35 mouse cellular contexts compared by ENCODE assay signal in the genomic region with DNA sequence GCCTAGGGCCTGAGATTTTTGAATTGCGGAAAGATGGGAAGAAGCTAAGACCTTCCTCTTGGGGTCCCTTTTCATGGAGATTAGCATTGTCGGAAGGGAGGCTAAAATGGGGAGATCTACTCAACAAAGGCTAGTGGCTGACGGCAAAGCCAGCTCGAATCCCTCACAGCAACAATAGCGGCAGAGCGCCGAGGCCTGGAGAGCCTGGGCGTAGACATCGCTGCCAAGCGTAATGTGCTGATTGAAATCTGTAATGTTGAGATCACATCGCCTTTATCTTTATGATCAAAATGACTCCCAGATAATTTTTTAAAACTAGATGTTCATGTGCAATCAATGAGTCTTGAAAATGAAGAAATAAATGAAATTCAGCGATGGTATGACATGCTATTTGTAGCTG. TPM values are rescaled to one million over a fixed set of nuclear protein-coding genes. Genes with fewer than 3 reads are reported as not detected.
DNase-seq lines count a peak whose midpoint lies in the region; ATAC-seq and TF ChIP-seq lines count a peak whose summit lies in the region.
"Had no signal": no experiment of that assay in that cellular context is flagged by ENCODE, and none has a peak within 500 bp of the region (broad histone marks: within the 10 kb centered on the region; RNA-seq: fewer than 3 reads in every experiment).

No protein-coding gene starts in this region.

- intact Hi-C loops in left cerebral cortex, postnatal 36 days (cut with DNase I), result no loop called here

- H3K4me3 ChIP-seq in E14TG2a.4 (replicated peaks; ENCODE audit: low read length), result peak overlapping the region; percentile 45
- H3K4me3 ChIP-seq in limb, embryonic 14.5 days (replicated peaks; ENCODE audit: low read length), result no peak overlapping the region
- H3K4me3 ChIP-seq in neural tube, embryonic 14.5 days (ENCODE audit: low read depth, low read length), result peak overlapping the region; percentile 26; the same call in 1 of the 2 replicates
- H3K4me3 ChIP-seq: forebrain, embryonic 15.5 days; hindbrain, embryonic 10.5 days; hindbrain, embryonic 15.5 days; liver, embryonic 13.5 days; megakaryocyte, embryonic 14.5 days; midbrain, embryonic 12.5 days had no signal

- ATAC-seq in limb, embryonic 14.5 days (ENCODE audit: low FRiP score, low read depth), result no peak
- ATAC-seq in neural tube, embryonic 14.5 days (ENCODE audit: low read depth), result no peak
- ATAC-seq: forebrain, embryonic 15.5 days; inflammation-experienced regulatory T-cells, adult 6 months; lung, postnatal 0 days had no signal

- no peak for TF ChIP-seq POLR2A in limb, embryonic 14.5 days (IDR thresholded peaks at IDR 0.05; ENCODE audit: borderline replicate concordance, extremely low read depth, insufficient read depth, insufficient read length)

- H3K9ac ChIP-seq in limb, embryonic 14.5 days (ENCODE audit: low read depth, low read length, severe bottlenecking), result no peak overlapping the region
- H3K9ac ChIP-seq in neural tube, embryonic 14.5 days (replicated peaks; ENCODE audit: low read depth, low read length), result peak overlapping the region; percentile 29; the same call in 1 of the 2 replicates
- H3K9ac ChIP-seq: forebrain, embryonic 15.5 days; hindbrain, embryonic 15.5 days; limb, embryonic 12.5 days; liver, embryonic 13.5 days; midbrain, embryonic 12.5 days; stomach, embryonic 15.5 days had no signal

- whole genome bisulfite sequencing in limb, embryonic 14.5 days, result 2% methylated on average over 12 of the region's 12 CpGs
- 2% methylated on average over 12 of the region's 12 CpGs for WGBS in neural tube, embryonic 14.5 days

- H3K9me3 ChIP-seq in E14TG2a.4 (ENCODE audit: low read length), result no peaks in the 10 kb centered on the region
- no peaks in the 10 kb centered on the region for H3K9me3 ChIP-seq in limb, embryonic 14.5 days (ENCODE audit: control insufficient read depth, low read length)
- no peaks in the 10 kb centered on the region for H3K9me3 ChIP-seq in neural tube, embryonic 14.5 days (ENCODE audit: control insufficient read depth, low read length)
- H3K9me3 ChIP-seq: forebrain, embryonic 15.5 days; hindbrain, embryonic 10.5 days; hindbrain, embryonic 15.5 days; limb, embryonic 12.5 days; liver, embryonic 13.5 days; midbrain, embryonic 12.5 days; stomach, embryonic 15.5 days had no signal

- H3K27ac ChIP-seq in limb, embryonic 14.5 days (replicated peaks; ENCODE audit: low read depth, low read length), result no peak overlapping the region
- H3K27ac ChIP-seq in neural tube, embryonic 14.5 days (ENCODE audit: low read depth, low read length), result peak overlapping the region; percentile 28; the same call in 1 of the 2 replicates
- H3K27ac ChIP-seq: forebrain, embryonic 15.5 days; gastrocnemius, adult 2 months; hindbrain, embryonic 10.5 days; hindbrain, embryonic 15.5 days; limb, embryonic 12.5 days; liver, embryonic 13.5 days; midbrain, embryonic 12.5 days; stomach, embryonic 15.5 days had no signal

- H3K36me3 ChIP-seq in E14TG2a.4 (ENCODE audit: insufficient read depth, low read length), result no peaks in the 10 kb centered on the region
- no peaks in the 10 kb centered on the region for H3K36me3 ChIP-seq in limb, embryonic 14.5 days (ENCODE audit: control insufficient read depth, insufficient read depth, low read length)
- no peaks in the 10 kb centered on the region for H3K36me3 ChIP-seq in neural tube, embryonic 14.5 days (ENCODE audit: control insufficient read depth, insufficient read depth, low read length)
- H3K36me3 ChIP-seq: forebrain, embryonic 15.5 days; G1E; hindbrain, embryonic 10.5 days; hindbrain, embryonic 15.5 days; limb, embryonic 12.5 days; liver, embryonic 13.5 days; midbrain, embryonic 12.5 days; stomach, embryonic 15.5 days had no signal

- H3K4me2 ChIP-seq in limb, embryonic 14.5 days (replicated peaks; ENCODE audit: low read depth, low read length, severe bottlenecking), result peak overlapping the region; percentile 32; the same call in 1 of the 2 replicates
- H3K4me2 ChIP-seq in neural tube, embryonic 14.5 days (ENCODE audit: low read depth, low read length), result peak overlapping the region; percentile 29; the same call in 1 of the 2 replicates
- H3K4me2 ChIP-seq: forebrain, embryonic 15.5 days; hindbrain, embryonic 15.5 days; liver, embryonic 13.5 days; midbrain, embryonic 12.5 days; stomach, embryonic 15.5 days had no signal

- peaks cover 97% of the 10 kb centered on the region for H3K27me3 ChIP-seq in E14TG2a.4 (ENCODE audit: insufficient read depth, low read length)
- H3K27me3 ChIP-seq in limb, embryonic 14.5 days (ENCODE audit: control insufficient read depth, insufficient read depth, low read length), result peaks cover 99% of the 10 kb centered on the region
- H3K27me3 ChIP-seq in neural tube, embryonic 14.5 days (ENCODE audit: control insufficient read depth, insufficient read depth, low read length), result peaks cover 57% of the 10 kb centered on the region

- TF ChIP-seq CTCF in E14TG2a.4 (conservative IDR thresholded peaks at IDR 0.05; ENCODE audit: low read length), result no peak

- DNase-seq in ES-CJ7 (ENCODE audit: low read depth, low spot score), result peak; percentile 47
- DNase-seq in limb, embryonic 14.5 days (ENCODE audit: low spot score), result no peak
- DNase-seq in gastrocnemius, adult 18-20 months (ENCODE audit: low spot score), result no peak
- no peak for DNase-seq in left cerebral cortex, postnatal 36 days (ENCODE audit: low spot score in 2 of 2)
- DNase-seq: adrenal gland, postnatal 14 days; B cell, adult 2 months; cerebellum, adult 11-12 months; cerebellum, adult 9-11 months; heart, postnatal 14 days; kidney, adult 11 months; liver, embryonic 13.5 days; lung, adult 18-20 months; lung, postnatal 4 days; right cerebral cortex, postnatal 25 days had no signal

- peaks cover 84% of the 10 kb centered on the region for H3K4me1 ChIP-seq in E14TG2a.4 (replicated peaks; ENCODE audit: low read depth, low read length)
- peaks cover 3% of the 10 kb centered on the region for H3K4me1 ChIP-seq in limb, embryonic 14.5 days (ENCODE audit: control insufficient read depth, insufficient read depth, low read length)
- 0 out of 2 replicates have a peak, but pooled peaks cover 3% of the 10 kb centered on the region for H3K4me1 ChIP-seq in neural tube, embryonic 14.5 days (ENCODE audit: control insufficient read depth, insufficient read depth, low read length)
- H3K4me1 ChIP-seq: forebrain, embryonic 15.5 days; hindbrain, embryonic 15.5 days; liver, embryonic 13.5 days had no signal

RNA-seq across cellular contexts. Expression of gene Hoxc12, which starts 2.1 kb away (rescaled TPM):
- 3.6 and 4.5 TPM in 2 replicates for polyA plus RNA-seq in limb, embryonic 14.5 days (2012; rRNA removed)
- polyA plus RNA-seq in limb, embryonic 14.5 days (2014; fragmentation: Nextera tagmentation; extraction: Ambion mirVana), result 4.0 and 4.2 TPM in 2 replicates
- not detected in 2 replicates for polyA plus RNA-seq in neural tube, embryonic 14.5 days (2014; fragmentation: Nextera tagmentation; extraction: Ambion mirVana)
- not detected for total RNA-seq in gastrocnemius, adult 18-20 months (2021)
- total RNA-seq in left cerebral cortex, postnatal 36 days (2021), result not detected
- total RNA-seq: adrenal gland, postnatal 14 days; G1E; gastrocnemius, adult 2 months; gastrocnemius, postnatal 4 days; heart, adult 8-10 months; heart, postnatal 14 days; layer of hippocampus, adult 18-20 months; layer of hippocampus, postnatal 25 days; midbrain, postnatal 0 days had no signal
- polyA plus RNA-seq: forebrain, embryonic 15.5 days; frontal cortex, adult 2 months; G1E; heart, embryonic 14.5 days; hindbrain, embryonic 10.5 days; hindbrain, embryonic 15.5 days; inflammation-experienced regulatory T-cells, adult 6 months; kidney, embryonic 14.5 days; liver, embryonic 13.5 days; lung, postnatal 0 days; midbrain, embryonic 12.5 days; midbrain, postnatal 0 days; stomach, embryonic 15.5 days had no signal

RNA-seq across cellular contexts. Expression of gene Hoxc13, which starts 13.5 kb away (rescaled TPM):
- 2.5 and 2.9 TPM in 2 replicates for polyA plus RNA-seq in limb, embryonic 14.5 days (2012; rRNA removed)
- 6.1 and 7.7 TPM in 2 replicates for polyA plus RNA-seq in limb, embryonic 14.5 days (2014; fragmentation: Nextera tagmentation; extraction: Ambion mirVana)
- not detected in 2 replicates for polyA plus RNA-seq in neural tube, embryonic 14.5 days (2014; fragmentation: Nextera tagmentation; extraction: Ambion mirVana)
- total RNA-seq in gastrocnemius, adult 18-20 months (2021), result not detected
- not detected for total RNA-seq in left cerebral cortex, postnatal 36 days (2021)
- total RNA-seq: adrenal gland, postnatal 14 days; G1E; gastrocnemius, adult 2 months; gastrocnemius, postnatal 4 days; heart, adult 8-10 months; heart, postnatal 14 days; layer of hippocampus, adult 18-20 months; layer of hippocampus, postnatal 25 days had no signal
- polyA plus RNA-seq: forebrain, embryonic 15.5 days; frontal cortex, adult 2 months; G1E; heart, embryonic 14.5 days; hindbrain, embryonic 15.5 days; inflammation-experienced regulatory T-cells, adult 6 months; kidney, embryonic 14.5 days; liver, embryonic 13.5 days; lung, postnatal 0 days; midbrain, postnatal 0 days; stomach, embryonic 15.5 days had no signal

RNA-seq across cellular contexts. Expression of gene Hoxc11, which starts 19.8 kb away (rescaled TPM):
- polyA plus RNA-seq in limb, embryonic 14.5 days (2012; rRNA removed), result 7.4 and 7.6 TPM in 2 replicates
- 1.4 TPM in 2 replicates for polyA plus RNA-seq in limb, embryonic 14.5 days (2014; fragmentation: Nextera tagmentation; extraction: Ambion mirVana)
- not detected in 2 replicates for polyA plus RNA-seq in neural tube, embryonic 14.5 days (2014; fragmentation: Nextera tagmentation; extraction: Ambion mirVana)
- total RNA-seq in gastrocnemius, adult 18-20 months (2021), result 1 to 10 TPM; 6.7 to 8.3 TPM
- not detected for total RNA-seq in left cerebral cortex, postnatal 36 days (2021)
- total RNA-seq: adrenal gland, postnatal 14 days; heart, adult 8-10 months; heart, postnatal 14 days; layer of hippocampus, adult 18-20 months; layer of hippocampus, postnatal 25 days; midbrain, postnatal 0 days had no signal
- polyA plus RNA-seq: forebrain, embryonic 15.5 days; frontal cortex, adult 2 months; G1E; heart, embryonic 14.5 days; hindbrain, embryonic 10.5 days; hindbrain, embryonic 15.5 days; inflammation-experienced regulatory T-cells, adult 6 months; liver, embryonic 13.5 days; lung, postnatal 0 days; midbrain, embryonic 12.5 days; midbrain, postnatal 0 days had no signal

RNA-seq across cellular contexts. Expression of gene Hoxc10, which starts 32.2 kb away (rescaled TPM):
- polyA plus RNA-seq in limb, embryonic 14.5 days (2012; rRNA removed), result 9.7 and 14.3 TPM in 2 replicates
- 5.8 and 6.0 TPM in 2 replicates for polyA plus RNA-seq in limb, embryonic 14.5 days (2014; fragmentation: Nextera tagmentation; extraction: Ambion mirVana)
- polyA plus RNA-seq in neural tube, embryonic 14.5 days (2014; fragmentation: Nextera tagmentation; extraction: Ambion mirVana), result 46.1 and 94.7 TPM in 2 replicates
- total RNA-seq in gastrocnemius, adult 18-20 months (2021), result 10 to 100 TPM; 78.5 to 88.0 TPM
- total RNA-seq in left cerebral cortex, postnatal 36 days (2021), result not detected
- total RNA-seq: heart, adult 8-10 months; heart, postnatal 14 days; layer of hippocampus, adult 18-20 months; layer of hippocampus, postnatal 25 days; midbrain, postnatal 0 days had no signal
- polyA plus RNA-seq: forebrain, embryonic 15.5 days; frontal cortex, adult 2 months; heart, embryonic 14.5 days; hindbrain, embryonic 10.5 days; hindbrain, embryonic 15.5 days; inflammation-experienced regulatory T-cells, adult 6 months; liver, embryonic 13.5 days; lung, postnatal 0 days; midbrain, embryonic 12.5 days; midbrain, postnatal 0 days had no signal

RNA-seq across cellular contexts. Expression of gene Hoxc5, which starts 32.8 kb away (rescaled TPM):
- 7.6 and 9.0 TPM in 2 replicates for polyA plus RNA-seq in limb, embryonic 14.5 days (2012; rRNA removed)
- polyA plus RNA-seq in limb, embryonic 14.5 days (2014; fragmentation: Nextera tagmentation; extraction: Ambion mirVana), result 2.6 and 3.5 TPM in 2 replicates
- 3.6 and 10.2 TPM in 2 replicates for polyA plus RNA-seq in neural tube, embryonic 14.5 days (2014; fragmentation: Nextera tagmentation; extraction: Ambion mirVana)
- 1 to 10 TPM; 1.5 to 2.1 TPM for total RNA-seq in gastrocnemius, adult 18-20 months (2021)
- not detected for total RNA-seq in left cerebral cortex, postnatal 36 days (2021)
- total RNA-seq: heart, postnatal 14 days; layer of hippocampus, adult 18-20 months; layer of hippocampus, postnatal 25 days had no signal
- polyA plus RNA-seq: forebrain, embryonic 15.5 days; frontal cortex, adult 2 months; inflammation-experienced regulatory T-cells, adult 6 months; lung, postnatal 0 days; midbrain, embryonic 12.5 days; midbrain, postnatal 0 days had no signal

Comparison
In these comparisons a context has a peak if more than half of its experiments do, and no peak if none do; other contexts are left out.
1. RNA of gene Hoxc11, which starts 19.8 kb away (total RNA-seq): 6.7 to 8.3 TPM in gastrocnemius, adult 18-20 months; not detected in left cerebral cortex, postnatal 36 days; every median in the first group is over 4 times any median in the second.